Mouse (Mus musculus) embryo, embryonic 11.5 days (tissue): ENCODE measurements around the gene Tuba1c.

Experiments used
- DNase-seq: peaks from one replicate; pipeline ENCODE4 v3.0.0-alpha.2; 2012; ENCODE audit warnings: low read depth, low spot score

Tuba1c gene

DNA sequence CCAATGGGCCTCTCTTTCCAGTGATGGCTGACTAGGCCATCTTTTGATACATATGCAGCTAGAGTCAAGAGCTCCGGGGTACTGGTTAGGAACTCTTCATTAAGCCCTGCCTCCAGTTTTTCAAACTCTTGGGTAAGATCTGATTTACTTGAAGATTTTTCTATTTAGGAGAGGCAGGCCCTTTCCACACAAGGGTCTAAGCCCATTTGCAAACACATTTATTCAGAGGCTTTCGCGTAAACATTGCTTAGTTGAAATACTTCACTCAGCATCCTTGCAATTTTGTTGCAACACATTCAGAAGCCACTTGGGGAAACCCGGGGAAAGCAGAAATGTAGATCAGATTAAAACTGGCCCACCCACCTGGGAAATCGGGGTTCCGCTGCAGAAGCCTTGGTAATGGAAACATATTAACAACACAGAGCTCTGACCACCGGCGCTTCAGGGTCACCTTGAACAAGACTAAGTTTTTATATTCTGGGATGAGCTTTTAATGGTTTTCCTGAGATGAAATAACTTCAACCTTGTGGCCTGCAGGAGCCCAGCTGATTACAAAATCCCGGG is 34.7 kb upstream of the Tuba1c start:
- no peak for DNase-seq

DNA sequence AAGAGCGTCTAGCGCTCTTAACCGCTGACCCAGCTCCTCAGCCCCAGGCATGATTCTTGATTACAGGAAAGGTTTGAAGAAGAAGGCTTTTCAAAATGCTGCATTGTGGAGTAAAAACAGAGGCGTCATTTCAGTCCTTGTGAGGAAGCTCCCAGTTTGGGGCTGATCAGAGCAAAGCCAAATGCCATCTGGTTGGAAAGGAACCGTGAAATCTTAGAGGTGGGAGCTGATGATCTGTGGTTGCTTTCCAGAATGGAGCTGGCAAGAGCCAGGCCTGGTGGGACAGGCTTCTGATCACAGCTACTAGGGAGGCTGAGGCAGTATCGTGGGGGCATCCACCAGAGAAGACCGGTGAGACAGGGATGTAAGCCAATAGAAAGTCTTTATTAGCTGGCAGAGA is 32.9 kb upstream of the Tuba1c start:
- DNase-seq = no peak

GRCm38 (mm10) chr15:98997938-98998774 is 31.5 kb upstream of the Tuba1c start:
- no peak for DNase-seq

DNA sequence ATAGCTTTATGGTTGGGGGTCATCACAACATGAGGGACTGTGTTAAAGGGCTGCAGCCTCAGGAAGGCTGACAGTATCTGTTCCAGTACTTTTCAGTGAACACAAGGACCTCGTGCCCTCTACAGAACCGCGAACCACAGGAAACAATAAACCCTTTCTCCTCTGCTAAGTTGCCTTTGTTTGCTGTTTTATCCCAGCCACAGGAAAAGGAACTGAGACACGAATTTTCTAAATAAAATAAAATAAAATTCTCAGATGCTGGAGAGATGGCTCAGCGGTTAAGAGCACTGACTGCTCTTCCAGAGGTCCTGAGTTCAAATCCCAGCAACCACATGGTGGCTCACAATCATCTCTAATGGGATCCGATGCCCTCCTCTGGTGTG is 30.9 kb upstream of the Tuba1c start:
- no peak for DNase-seq

GRCm38 (mm10) chr15:99000535-99001283 is 29.0 kb upstream of the Tuba1c start:
- no peak for DNase-seq

DNA sequence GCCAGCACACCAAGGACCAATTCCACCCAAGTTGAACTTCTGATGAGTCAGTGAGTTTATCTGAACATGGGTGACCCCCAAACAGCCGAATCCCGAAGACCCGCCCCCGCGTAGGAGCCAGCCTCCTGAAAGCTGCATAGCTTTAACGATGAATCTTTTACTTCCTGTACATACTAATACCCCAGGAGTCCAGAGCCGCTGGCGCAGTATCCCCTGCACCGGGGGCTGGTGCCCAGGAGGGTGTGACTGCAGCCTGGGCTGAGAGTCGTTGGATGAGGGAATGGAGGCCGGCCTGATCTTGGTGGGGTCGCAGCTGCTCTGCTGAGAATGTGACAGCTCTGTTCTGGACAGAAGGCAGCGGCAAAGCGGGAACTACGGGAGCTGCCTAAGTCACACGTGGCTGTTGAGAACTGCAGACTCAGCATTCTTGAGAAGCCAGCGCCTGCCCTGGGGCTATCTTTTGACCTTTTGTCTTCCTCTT is 28.2 kb upstream of the Tuba1c start:
- no peak for DNase-seq

DNA sequence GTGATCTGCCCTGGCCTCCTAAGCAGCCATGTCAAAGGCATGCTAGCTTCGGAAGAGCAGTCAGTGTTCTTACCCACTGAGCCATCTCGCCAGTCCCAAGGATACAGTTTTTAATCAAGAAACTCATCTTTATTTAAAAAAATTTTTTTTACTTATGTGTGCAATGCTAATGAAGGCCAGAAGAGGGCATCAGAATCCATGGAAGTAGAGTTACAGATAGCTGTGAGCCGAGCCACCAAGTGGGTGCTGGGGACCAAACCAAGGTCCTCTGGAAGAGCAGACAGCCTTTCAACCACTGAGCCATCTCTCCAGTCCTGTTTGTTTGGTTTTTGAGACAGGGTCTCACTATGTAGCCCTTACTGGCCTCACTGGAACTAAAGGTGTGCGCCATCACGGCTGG is 26.1 kb upstream of the Tuba1c start:
- DNase-seq = no peak

DNA sequence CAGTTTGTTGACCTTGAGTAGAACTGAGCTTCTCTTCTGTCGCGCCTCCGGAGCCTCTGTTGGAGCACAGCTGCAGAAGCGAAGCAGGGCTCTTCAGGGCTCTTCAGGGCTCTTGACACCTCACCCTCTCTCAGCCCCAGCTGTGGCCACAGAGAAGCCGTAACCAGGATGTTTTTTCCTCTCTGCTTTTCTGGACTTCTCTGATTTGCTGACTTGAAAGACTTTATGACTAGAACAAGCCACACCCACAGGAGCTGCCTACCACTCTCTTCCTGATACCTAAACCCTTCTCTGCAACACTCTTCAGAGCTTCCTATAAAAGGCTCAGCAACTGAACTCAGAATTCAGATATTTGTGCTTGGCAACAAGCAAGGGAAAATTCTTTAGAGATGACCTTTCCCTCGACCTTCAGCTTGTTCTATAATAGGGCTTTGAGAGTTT is 20.9 kb upstream of the Tuba1c start:
- no peak for DNase-seq

- DNase-seq = no peak
Observed at GRCm38 (mm10) chr15:99010896-99011295, 18.8 kb upstream of the Tuba1c start.

DNA sequence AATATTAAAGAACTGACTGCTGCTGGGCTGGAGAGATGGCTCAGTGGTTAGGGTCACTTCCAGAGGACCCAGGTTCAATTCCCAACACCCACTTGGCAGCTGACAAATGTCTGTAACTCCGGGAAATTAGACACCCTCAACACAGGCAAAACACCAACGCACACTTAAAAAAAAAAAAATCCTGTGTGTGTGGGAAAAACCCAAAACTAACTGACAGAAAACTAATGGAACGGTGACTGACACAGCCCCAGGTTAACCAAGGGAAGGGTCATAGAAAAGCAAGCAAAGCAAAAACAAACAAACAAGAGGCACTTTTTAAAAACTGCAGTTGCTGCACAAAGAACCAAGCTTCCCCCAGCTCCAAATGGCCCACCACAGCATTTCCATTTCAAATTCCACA is 17.7 kb upstream of the Tuba1c start:
- DNase-seq = no peak

- no peak for DNase-seq
Observed at GRCm38 (mm10) chr15:99014496-99015030, 15.1 kb upstream of the Tuba1c start.

DNA sequence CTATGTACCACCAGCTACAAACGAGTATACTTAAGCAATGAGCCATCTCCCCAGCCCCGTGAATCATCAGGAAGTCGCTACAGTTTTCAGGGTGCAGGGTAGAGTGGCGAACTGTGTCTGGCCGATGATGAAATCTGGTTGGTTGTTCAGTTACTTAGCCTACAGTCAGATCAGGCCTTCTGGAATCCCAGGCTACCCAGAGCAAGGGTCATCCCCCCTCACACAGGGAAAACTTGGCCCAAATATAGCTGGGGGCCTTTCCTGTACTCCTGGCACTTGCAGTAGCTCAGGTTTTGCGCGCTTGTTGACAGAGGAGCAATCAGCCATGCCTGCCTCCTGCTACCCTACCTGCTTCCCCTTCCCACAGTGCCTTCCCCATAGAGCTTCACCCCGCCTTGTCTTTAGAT is 12.3 kb upstream of the Tuba1c start:
- DNase-seq = no peak

- no peak for DNase-seq
Observed at GRCm38 (mm10) chr15:99017986-99018385, 11.7 kb upstream of the Tuba1c start.

DNA sequence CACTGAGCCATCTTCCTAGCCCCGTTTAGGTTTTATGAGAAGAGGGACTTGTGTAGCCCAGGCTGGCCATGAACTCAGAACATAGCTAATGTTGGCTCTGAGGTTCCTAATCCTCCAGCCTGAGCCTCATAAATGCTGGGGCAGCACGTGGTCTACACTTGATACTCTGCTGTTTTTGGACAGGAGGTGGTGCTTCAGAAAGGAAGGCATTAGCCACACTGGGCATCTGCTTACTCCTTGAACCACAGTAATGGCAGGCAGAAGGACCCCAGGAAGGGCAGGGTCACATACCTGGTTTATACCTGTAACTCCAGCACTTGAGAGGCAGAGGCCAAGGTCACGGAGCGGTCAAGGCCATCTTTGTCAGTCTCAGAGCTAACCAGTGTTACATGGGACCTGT is 11.1 kb upstream of the Tuba1c start:
- DNase-seq = no peak

GRCm38 (mm10) chr15:99019436-99019835 is 10.3 kb upstream of the Tuba1c start:
- no peak for DNase-seq

- DNase-seq = no peak
Observed at GRCm38 (mm10) chr15:99020171-99020570, 9.5 kb upstream of the Tuba1c start.

DNA sequence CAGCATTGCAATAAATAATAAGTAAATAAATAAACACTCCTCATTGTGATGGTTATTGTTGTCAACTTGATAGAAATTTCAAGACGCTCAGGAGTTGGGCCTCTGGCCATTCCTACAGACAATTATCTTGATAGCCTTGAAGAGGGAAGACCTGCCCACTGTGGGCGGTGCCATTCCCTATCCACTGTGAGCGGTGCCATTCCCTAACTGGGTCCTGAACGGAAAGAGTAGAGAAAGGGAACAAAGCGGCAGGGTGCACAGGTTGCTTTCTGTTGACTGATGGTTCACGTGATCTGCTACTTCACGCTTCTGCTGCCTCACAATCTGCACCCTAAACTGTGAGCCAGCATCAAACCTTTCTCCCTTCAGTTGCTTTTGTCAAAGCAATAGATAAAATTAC is 8.4 kb upstream of the Tuba1c start:
- no peak for DNase-seq

DNA sequence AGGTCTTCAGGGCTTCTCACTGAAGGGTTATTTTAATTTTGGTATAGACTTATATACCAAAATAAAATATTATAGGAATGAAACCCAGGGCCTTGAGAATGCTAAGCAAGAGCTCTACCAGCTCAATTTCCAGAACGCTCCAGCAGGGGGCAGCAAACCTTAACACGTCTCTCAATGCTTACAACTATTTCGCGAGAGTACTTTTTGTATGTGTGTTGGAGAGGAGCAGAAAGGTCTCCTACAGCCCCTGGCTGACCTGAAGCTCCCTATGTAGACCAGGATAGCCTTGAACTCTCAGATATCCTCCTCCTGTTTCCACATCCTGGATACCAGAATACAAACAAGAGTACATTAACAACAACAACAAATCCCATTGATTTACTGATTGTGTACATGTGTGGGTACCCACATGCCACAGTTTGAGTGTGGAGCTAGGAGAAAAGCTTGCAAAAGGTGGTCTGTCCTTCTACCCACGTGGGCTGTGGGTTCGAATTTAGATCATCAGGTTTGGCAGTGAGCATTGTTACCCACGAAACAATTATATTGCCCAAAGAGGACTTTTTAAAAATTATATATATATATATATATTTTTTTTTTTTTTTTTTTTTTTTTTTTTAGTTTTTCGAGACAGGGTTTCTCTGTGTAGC is 4.9 kb upstream of the Tuba1c start:
- peak; percentile 68 for DNase-seq

GRCm38 (mm10) chr15:99025414-99025813 is 4.3 kb upstream of the Tuba1c start:
- DNase-seq = no peak

- DNase-seq = no peak
Observed at GRCm38 (mm10) chr15:99026259-99026658, 3.4 kb upstream of the Tuba1c start.

GRCm38 (mm10) chr15:99027116-99027515 is 2.6 kb upstream of the Tuba1c start:
- DNase-seq = no peak
